Mouse (Mus musculus): ENCODE measurements around the gene Zfp784. TPM values are rescaled to one million over a fixed set of nuclear protein-coding genes. Genes with fewer than 3 reads are reported as not detected.

Zfp784 gene
- polyA plus RNA-seq, 1 experiment from 2014 or later, result 7.5 TPM

GRCm38 (mm10) chr7:5037467-5037866 is 779 bp downstream of the Zfp784 start:
- 0 out of 2 replicates have a peak, but pooled peaks cover 4% of the 10 kb centered on the region for H3K9me3 ChIP-seq (replicated peaks)
- WGBS, result 89% methylated on average over 8 of the region's 8 CpGs
- H3K9ac ChIP-seq, result no peak overlapping the region
- peaks cover 4% of the 10 kb centered on the region; the same call in 1 of the 2 replicates for H3K4me1 ChIP-seq
- ATAC-seq (ENCODE audit: insufficient number of reproducible peaks, low FRiP score, low TSS enrichment, low read depth), result no peak
- H3K27ac ChIP-seq (replicated peaks), result peak overlapping the region; percentile 97
- H3K4me2 ChIP-seq (replicated peaks), result peak overlapping the region; percentile 52
- H3K36me3 ChIP-seq, result peaks cover 43% of the 10 kb centered on the region
- no peaks in the 10 kb centered on the region for H3K27me3 ChIP-seq
- peak overlapping the region; percentile 59 for H3K4me3 ChIP-seq (replicated peaks)

DNA sequence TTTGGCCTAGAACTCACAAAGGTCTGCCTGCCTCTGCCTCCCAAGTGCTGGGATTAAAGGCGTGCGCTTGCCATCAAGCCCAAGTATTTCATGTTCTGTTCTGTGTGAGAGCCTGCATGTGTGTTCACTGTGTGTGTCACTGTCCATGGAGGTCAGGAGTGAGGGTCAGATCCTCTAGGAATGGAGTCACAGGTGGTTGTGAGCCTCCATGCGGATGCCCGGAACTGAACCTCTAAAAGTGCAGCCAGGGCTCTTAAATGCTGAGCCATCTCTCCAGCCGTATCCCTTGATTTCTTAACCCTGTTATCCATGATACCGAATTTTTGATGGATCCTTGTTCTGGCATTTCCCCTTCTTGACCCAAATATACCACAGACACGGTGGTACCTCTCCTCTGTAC is 1.2 kb downstream of the Zfp784 start:
- 92% methylated on average over 7 of the region's 7 CpGs for WGBS
- Histone ChIP-seq H3K36me3 (peaks cover 48% of the 10 kb centered on the region), H3K9me3 (replicated peaks) (peaks cover 7% of the 10 kb centered on the region), H3K4me2 (replicated peaks) (no peak overlapping the region), H3K27me3 (no peaks in the 10 kb centered on the region), H3K4me1 (peaks cover 4% of the 10 kb centered on the region; the same call in 1 of the 2 replicates), H3K4me3 (replicated peaks) (no peak overlapping the region), H3K9ac (no peak overlapping the region), H3K27ac (replicated peaks) (no peak overlapping the region)
- no peak for ATAC-seq (ENCODE audit: insufficient number of reproducible peaks, low FRiP score, low TSS enrichment, low read depth)

- H3K36me3 ChIP-seq, result peaks cover 52% of the 10 kb centered on the region
- peaks cover 16% of the 10 kb centered on the region for H3K9me3 ChIP-seq (replicated peaks)
- H3K27me3 ChIP-seq, result no peaks in the 10 kb centered on the region
- H3K4me3 ChIP-seq (replicated peaks), result no peak overlapping the region
- no peak overlapping the region for H3K4me2 ChIP-seq (replicated peaks)
- no peak overlapping the region for H3K27ac ChIP-seq (replicated peaks)
- H3K4me1 ChIP-seq, result peaks cover 4% of the 10 kb centered on the region; the same call in 1 of the 2 replicates
- WGBS, result 94% methylated on average over 9 of the region's 9 CpGs
- H3K9ac ChIP-seq, result no peak overlapping the region
- ATAC-seq (ENCODE audit: insufficient number of reproducible peaks, low FRiP score, low TSS enrichment, low read depth), result no peak
These were observed 2.1 kb downstream of the Zfp784 start for GRCm38 (mm10) chr7:5036136-5036535.

- Histone ChIP-seq H3K4me3 (replicated peaks) (no peak overlapping the region), H3K27me3 (no peaks in the 10 kb centered on the region), H3K4me2 (replicated peaks) (no peak overlapping the region), H3K9ac (no peak overlapping the region), H3K9me3 (replicated peaks) (peaks cover 21% of the 10 kb centered on the region), H3K36me3 (peaks cover 57% of the 10 kb centered on the region), H3K4me1 (peaks cover 4% of the 10 kb centered on the region; the same call in 1 of the 2 replicates), H3K27ac (replicated peaks) (no peak overlapping the region)
- WGBS, result 96% methylated on average over 17 of the region's 17 CpGs
- no peak for ATAC-seq (ENCODE audit: insufficient number of reproducible peaks, low FRiP score, low TSS enrichment, low read depth)
These were observed 2.6 kb downstream of the Zfp784 start for GRCm38 (mm10) chr7:5035628-5036027.

DNA sequence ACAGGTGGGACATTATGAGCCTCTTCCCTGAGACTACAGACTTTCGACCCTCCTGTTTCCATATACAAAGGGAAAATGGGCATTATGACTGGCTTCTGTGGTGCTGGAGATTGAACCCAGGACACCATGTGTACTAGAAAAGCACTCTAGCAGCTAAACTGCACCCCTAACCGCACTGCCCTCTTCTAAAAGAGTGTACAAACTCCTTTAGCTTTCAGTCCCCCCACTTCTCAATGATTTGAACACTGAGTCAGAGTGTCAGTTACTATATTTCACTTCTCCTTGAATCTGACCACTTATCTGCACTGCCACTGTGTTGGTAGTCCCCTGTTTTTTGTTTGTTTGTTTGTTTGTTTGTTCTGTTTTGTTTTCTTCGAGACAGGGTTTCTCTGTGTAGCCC is 4.4 kb downstream of the Zfp784 start, which contains the start of gene 4632433K11Rik:
4632433K11Rik (plus strand) TSS at position 301 of the 400 bp plus-strand sequence.
- 93% methylated on average over 3 of the region's 3 CpGs for WGBS
- H3K27ac ChIP-seq (replicated peaks), result no peak within 1 kb of the TSS

DNA sequence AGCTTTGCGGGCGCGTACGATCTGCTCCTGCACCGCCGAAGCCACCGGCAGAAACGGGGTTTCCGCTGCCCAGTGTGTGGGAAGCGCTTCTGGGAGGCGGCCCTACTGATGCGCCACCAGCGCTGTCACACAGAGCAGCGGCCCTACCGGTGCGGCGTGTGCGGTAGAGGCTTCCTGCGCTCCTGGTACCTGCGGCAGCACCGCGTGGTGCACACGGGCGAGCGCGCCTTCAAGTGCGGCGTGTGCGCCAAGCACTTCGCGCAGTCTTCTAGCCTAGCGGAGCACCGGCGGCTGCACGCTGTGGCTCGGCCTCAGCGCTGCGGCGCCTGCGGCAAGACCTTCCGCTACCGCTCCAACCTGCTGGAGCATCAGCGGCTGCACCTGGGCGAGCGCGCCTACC is 6.8 kb downstream of the Zfp784 start:
- Histone ChIP-seq H3K4me3 (replicated peaks) (no peak overlapping the region), H3K9me3 (replicated peaks) (peaks cover 36% of the 10 kb centered on the region)
- ATAC-seq (ENCODE audit: insufficient number of reproducible peaks, low FRiP score, low TSS enrichment, low read depth), result no peak

More for the DNA sequence above, 4.4 kb downstream of the Zfp784 start, which contains the start of gene 4632433K11Rik:
- ATAC-seq (ENCODE audit: insufficient number of reproducible peaks, low FRiP score, low TSS enrichment, low read depth), result no peak
- no peaks in the 10 kb centered on the region for H3K27me3 ChIP-seq
- H3K9me3 ChIP-seq (replicated peaks), result peaks cover 36% of the 10 kb centered on the region
- no peak within 1 kb of the TSS for H3K4me2 ChIP-seq (replicated peaks)
- H3K4me1 ChIP-seq, result peaks cover 4% of the 10 kb centered on the region; the same call in 1 of the 2 replicates
- H3K36me3 ChIP-seq, result peaks cover 75% of the 10 kb centered on the region
- H3K9ac ChIP-seq, result no peak within 1 kb of the TSS
- H3K4me3 ChIP-seq (replicated peaks), result no peak within 1 kb of the TSS

GRCm38 (mm10) chr7:5030554-5031275 is 7.5 kb downstream of the Zfp784 start:
- Histone ChIP-seq H3K36me3 (peaks cover 95% of the 10 kb centered on the region), H3K9ac (no peak overlapping the region), H3K4me3 (replicated peaks) (no peak overlapping the region), H3K27ac (replicated peaks) (no peak overlapping the region), H3K4me1 (no peaks in the 10 kb centered on the region), H3K4me2 (replicated peaks) (no peak overlapping the region), H3K9me3 (replicated peaks) (peaks cover 33% of the 10 kb centered on the region), H3K27me3 (no peaks in the 10 kb centered on the region)
- ATAC-seq (ENCODE audit: insufficient number of reproducible peaks, low FRiP score, low TSS enrichment, low read depth), result no peak
- WGBS, result 87% methylated on average over 63 of the region's 63 CpGs

More for the DNA sequence above, 6.8 kb downstream of the Zfp784 start:
- 81% methylated on average over 46 of the region's 46 CpGs for WGBS
- Histone ChIP-seq H3K9ac (no peak overlapping the region), H3K4me1 (no peaks in the 10 kb centered on the region), H3K27me3 (no peaks in the 10 kb centered on the region), H3K27ac (replicated peaks) (no peak overlapping the region), H3K4me2 (replicated peaks) (no peak overlapping the region), H3K36me3 (peaks cover 93% of the 10 kb centered on the region)

DNA sequence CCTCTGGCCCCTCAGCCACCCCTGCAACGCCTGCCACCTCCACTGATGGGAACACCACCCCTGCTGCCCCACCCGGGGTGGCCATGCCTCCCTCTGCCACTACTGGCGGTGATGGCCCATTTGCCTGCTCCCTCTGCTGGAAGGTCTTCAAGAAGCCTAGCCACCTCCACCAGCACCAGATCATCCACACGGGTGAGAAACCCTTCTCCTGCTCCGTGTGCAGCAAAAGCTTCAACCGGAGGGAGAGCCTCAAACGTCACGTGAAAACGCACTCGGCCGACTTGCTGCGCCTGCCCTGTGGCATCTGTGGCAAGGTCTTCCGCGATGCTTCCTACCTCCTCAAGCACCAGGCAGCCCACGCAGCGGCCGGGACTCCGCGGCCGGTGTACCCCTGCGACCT is 8.3 kb downstream of the Zfp784 start:
- H3K9me3 ChIP-seq (replicated peaks), result peaks cover 33% of the 10 kb centered on the region
- H3K27me3 ChIP-seq, result no peaks in the 10 kb centered on the region
- WGBS, result 92% methylated on average over 21 of the region's 21 CpGs
- H3K27ac ChIP-seq (replicated peaks), result no peak overlapping the region
- H3K4me1 ChIP-seq, result no peaks in the 10 kb centered on the region
- H3K4me3 ChIP-seq (replicated peaks), result no peak overlapping the region
- H3K4me2 ChIP-seq (replicated peaks), result no peak overlapping the region
- peaks cover 95% of the 10 kb centered on the region for H3K36me3 ChIP-seq
- no peak overlapping the region for H3K9ac ChIP-seq
- ATAC-seq (ENCODE audit: insufficient number of reproducible peaks, low FRiP score, low TSS enrichment, low read depth), result no peak

GRCm38 (mm10) chr7:5029543-5029942 is 8.7 kb downstream of the Zfp784 start:
- H3K36me3 ChIP-seq, result peaks cover 95% of the 10 kb centered on the region
- H3K27me3 ChIP-seq, result no peaks in the 10 kb centered on the region
- peaks cover 33% of the 10 kb centered on the region for H3K9me3 ChIP-seq (replicated peaks)
- no peak overlapping the region for H3K27ac ChIP-seq (replicated peaks)
- no peak for ATAC-seq (ENCODE audit: insufficient number of reproducible peaks, low FRiP score, low TSS enrichment, low read depth)
- H3K9ac ChIP-seq, result no peak overlapping the region
- no peaks in the 10 kb centered on the region for H3K4me1 ChIP-seq
- H3K4me2 ChIP-seq (replicated peaks), result no peak overlapping the region
- H3K4me3 ChIP-seq (replicated peaks), result no peak overlapping the region
- 96% methylated on average over 22 of the region's 22 CpGs for WGBS

DNA sequence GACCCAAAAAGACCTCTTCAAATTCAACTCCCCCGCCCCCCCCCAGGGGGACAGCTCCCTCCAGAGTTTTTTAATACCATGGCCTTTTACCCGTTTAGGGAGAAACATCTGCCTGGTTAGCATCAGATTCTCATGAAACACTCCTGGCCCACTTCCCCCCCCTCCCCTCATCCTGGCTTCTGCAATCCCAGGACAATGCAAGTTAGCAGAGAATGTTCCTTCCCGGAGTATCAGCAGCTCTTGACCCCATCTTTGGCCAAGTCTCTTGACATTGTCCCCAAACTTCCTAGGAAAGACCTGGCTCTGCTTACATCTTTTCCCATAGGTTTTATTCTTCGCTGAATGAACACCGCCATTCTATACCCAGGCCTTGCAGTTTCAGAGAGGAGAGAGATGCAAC is 17.0 kb downstream of the Zfp784 start:
- no peaks in the 10 kb centered on the region for H3K27me3 ChIP-seq
- no peak for ATAC-seq (ENCODE audit: insufficient number of reproducible peaks, low FRiP score, low TSS enrichment, low read depth)
- peak overlapping the region; percentile 89 for H3K9ac ChIP-seq
- peaks cover 23% of the 10 kb centered on the region for H3K4me1 ChIP-seq
- WGBS, result 46% methylated on average over 5 of the region's 5 CpGs
- H3K27ac ChIP-seq (replicated peaks), result peak overlapping the region; percentile 98; the same call in 1 of the 2 replicates
- peaks cover 56% of the 10 kb centered on the region for H3K36me3 ChIP-seq
- peak overlapping the region; percentile 89 for H3K4me3 ChIP-seq (replicated peaks)
- H3K4me2 ChIP-seq (replicated peaks), result peak overlapping the region; percentile 66
- no peaks in the 10 kb centered on the region for H3K9me3 ChIP-seq (replicated peaks)

DNA sequence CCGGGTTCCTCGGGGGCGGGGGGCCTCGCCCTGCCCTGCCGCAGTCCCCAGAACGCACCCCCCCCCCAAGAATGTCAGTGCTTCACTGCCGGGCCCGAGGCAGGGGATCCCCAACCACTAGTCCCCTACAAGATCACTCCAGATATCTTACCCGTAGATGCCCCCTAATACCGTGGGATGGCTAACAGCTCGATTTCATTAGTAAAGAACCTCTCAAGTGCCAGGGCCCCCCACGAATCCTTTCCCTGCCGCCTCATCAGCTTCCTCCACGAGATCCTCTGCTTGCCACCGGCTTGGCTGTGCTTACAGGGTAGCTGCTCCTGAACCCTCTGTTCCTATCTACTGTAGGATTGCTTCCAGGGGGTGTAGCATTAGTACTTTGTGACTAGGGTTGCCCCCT is 17.6 kb downstream of the Zfp784 start:
- Histone ChIP-seq H3K27ac (replicated peaks) (peak overlapping the region; percentile 98), H3K4me1 (peaks cover 23% of the 10 kb centered on the region), H3K36me3 (peaks cover 51% of the 10 kb centered on the region), H3K9me3 (replicated peaks) (no peaks in the 10 kb centered on the region), H3K27me3 (no peaks in the 10 kb centered on the region), H3K4me2 (replicated peaks) (peak overlapping the region; percentile 66), H3K4me3 (replicated peaks) (peak overlapping the region; percentile 89), H3K9ac (peak overlapping the region; percentile 89)
- ATAC-seq (ENCODE audit: insufficient number of reproducible peaks, low FRiP score, low TSS enrichment, low read depth), result no peak; the same call in 1 of the 2 replicates
- 0% methylated on average over 12 of the region's 15 CpGs for WGBS
